Mouse (Mus musculus): Measurements from ENCODE around the gene Hfe. TPM values are rescaled to one million over a fixed set of nuclear protein-coding genes. Genes with fewer than 3 reads are reported as not detected.
"Not testable (repeated sequence)": the region's sequence is repeated elsewhere in the genome, so short reads cannot be mapped to it uniquely, and the experiment has no call there.

The Hfe gene
- 1 to 10 TPM; 2.4 to 3.7 TPM for total RNA-seq (2021)

DNA sequence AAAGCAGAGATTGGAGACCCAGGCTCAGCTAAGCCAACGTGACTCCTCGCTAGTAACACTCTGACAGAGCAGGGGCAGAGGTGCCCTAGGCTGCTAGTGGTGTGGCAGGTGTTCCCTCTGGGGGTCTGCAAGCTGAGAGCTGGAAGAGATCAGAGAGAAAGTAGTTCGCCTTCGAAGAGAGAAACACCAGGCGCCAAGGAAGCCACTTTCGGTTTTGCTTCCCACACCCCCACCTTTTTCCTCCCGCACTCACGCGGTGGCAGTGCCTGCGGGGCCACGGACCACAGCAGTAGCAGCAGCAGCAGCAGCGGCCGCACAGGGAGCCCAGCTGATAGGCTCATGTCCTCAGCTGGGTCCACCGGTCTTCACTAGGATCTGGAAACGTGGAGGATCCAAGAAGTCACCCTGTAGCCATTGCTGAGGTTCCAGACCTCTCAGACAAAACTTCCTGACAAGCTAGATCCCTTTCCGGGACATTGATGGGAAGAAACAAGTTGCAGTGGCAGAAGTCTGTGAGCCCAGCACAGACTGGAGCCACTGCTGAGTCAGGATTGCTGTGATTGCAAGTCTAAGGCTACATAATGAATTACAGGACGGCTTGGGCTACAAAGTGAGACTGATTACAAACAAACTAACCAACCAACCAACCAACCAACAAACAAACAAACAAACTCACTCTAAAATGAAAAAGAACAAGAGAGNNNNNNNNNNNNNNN is at the start of gene Hfe:
Gene Hfe (minus strand): TSS at position 481 of the 716 bp plus-strand sequence.
- peak; percentile 23 to 32 for DNase-seq (ENCODE audit: low spot score in 2 of 2)

DNA sequence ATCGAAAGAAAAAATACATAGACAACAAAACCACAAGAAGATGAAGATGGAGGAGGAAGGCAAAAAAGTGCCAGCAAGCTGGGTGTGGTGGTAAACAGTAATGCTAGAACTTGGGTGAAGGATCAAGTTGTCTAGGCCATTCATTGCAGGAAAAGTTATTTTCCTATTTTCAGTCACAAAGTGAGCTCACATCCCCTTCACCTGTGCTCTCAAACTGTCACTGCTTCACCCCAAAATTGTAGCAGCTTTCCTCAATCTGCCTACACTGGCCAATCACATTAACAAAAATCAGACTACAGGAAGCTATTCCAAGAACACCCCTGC is 49.2 kb upstream of the Hfe start:
- intact Hi-C loops (cut with DNase I): loop anchor here (5.0 kb wide), 1 partner anchor 1723 kb away; the partner anchor contains the start of genes Hist1h2ah and Hist1h2bk
- no peak for DNase-seq (ENCODE audit: low spot score in 2 of 2)

More for the DNA sequence above, at the start of gene Hfe:
- intact Hi-C loops (cut with DNase I): no loop called here

- intact Hi-C loops (cut with DNase I): loop anchor here (5.0 kb wide), 1 partner anchor 1722 kb away; the partner anchor contains the start of genes Hist1h2ah and Hist1h2bk
- DNase-seq (ENCODE audit: low spot score in 2 of 2): no peak
Measured at GRCm38 (mm10) chr13:23759251-23759771, 48.7 kb upstream of the Hfe start.

- intact Hi-C loops (cut with DNase I): loop anchor here (5.0 kb wide), 1 partner anchor 1721 kb away; the partner anchor contains the start of genes Hist1h2ah and Hist1h2bk
- no peak for DNase-seq (ENCODE audit: low spot score in 2 of 2)
Measured at GRCm38 (mm10) chr13:23757921-23758320, 47.3 kb upstream of the Hfe start.

- intact Hi-C loops (cut with DNase I): loop anchor here (5.0 kb wide), 1 partner anchor 1720 kb away; the partner anchor contains the start of genes Hist1h2ah and Hist1h2bk
- DNase-seq (ENCODE audit: low spot score in 2 of 2): no peak
Measured at GRCm38 (mm10) chr13:23757211-23757773, 46.6 kb upstream of the Hfe start.

DNA sequence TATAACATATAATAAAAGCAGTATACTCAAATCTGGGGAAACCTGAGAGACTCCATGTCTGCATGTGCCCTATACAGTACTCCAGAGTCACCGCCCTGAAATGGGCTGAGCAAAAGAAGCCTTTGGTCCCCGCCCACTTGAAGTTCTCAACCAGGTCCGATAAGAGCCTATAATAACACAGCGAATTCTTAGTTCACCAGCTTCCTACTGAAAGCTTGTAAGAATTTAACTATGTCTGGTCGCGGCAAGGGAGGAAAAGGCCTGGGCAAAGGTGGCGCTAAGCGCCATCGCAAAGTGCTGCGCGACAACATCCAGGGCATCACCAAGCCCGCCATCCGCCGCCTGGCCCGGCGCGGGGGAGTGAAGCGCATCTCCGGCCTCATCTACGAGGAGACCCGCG is 46.1 kb upstream of the Hfe start, which contains the start of gene Hist1h4b:
Gene Hist1h4b (plus strand): TSS at position 224 of the 400 bp plus-strand sequence.
- intact Hi-C loops (cut with DNase I): loop anchor here (5.0 kb wide), 1 partner anchor 1719 kb away; the partner anchor contains the start of genes Hist1h2ah and Hist1h2bk
- DNase-seq (ENCODE audit: low spot score in 2 of 2): peak; percentile 84 to 86

- intact Hi-C loops (cut with DNase I): loop anchor here (5.0 kb wide), 1 partner anchor 1718 kb away; the partner anchor contains the start of genes Hist1h2ah and Hist1h2bk
- DNase-seq (ENCODE audit: low spot score in 2 of 2): no peak
Measured at GRCm38 (mm10) chr13:23755000-23755399, 44.3 kb upstream of the Hfe start.

DNA sequence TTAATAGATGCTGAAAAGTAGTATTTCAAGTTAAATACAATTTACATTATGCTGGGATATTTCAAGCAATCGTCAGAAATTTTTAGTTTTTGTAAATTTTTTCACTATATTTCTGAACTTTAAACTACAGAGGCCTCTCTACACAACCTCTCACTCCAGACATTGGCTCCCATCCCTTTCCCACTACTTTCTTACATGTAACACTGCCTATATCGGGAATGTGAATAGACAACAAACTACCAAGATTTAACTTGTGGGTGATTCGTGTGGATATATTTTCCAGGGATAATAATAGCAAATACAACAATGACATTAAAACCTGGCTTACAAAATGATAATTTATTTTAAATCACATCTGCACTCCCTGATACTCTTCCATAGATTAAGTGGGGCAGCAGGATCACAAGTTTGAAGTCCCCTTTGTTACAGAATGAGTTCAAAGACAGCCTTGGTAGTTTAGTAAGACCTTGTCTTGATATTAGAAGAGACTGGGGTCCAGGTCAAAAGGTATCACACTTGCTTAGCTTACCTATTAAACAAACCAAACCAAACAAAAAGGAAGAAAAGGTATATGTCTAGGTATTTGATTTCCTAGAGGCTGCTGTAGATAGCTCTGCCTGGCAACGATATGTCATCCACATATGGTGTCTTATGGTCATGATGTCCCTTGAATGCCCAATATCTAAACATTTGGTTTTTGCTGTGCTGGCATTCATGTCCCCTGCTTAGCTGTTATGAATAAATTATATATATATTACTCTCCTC is 42.8 kb upstream of the Hfe start:
- intact Hi-C loops (cut with DNase I): no loop called here

DNA sequence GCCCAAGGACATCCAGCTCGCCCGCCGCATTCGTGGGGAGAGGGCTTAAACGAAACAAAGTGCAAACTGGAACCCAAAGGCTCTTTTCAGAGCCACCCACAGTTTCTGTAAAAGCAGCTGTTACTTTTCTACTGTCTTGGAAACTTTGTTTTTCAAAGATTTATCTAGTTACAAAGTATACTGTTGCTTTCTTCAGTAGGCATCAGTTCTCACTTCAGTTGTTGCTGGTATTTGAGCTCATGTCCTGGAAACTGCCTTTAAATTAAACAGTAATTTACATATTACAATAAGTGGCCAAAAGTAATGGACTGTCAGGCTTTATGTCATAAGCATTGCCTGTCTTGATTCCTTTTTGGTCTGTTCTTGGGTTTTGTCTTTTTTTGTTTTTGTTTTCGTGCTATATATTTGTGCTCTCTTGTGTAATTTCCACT is 42.1 kb upstream of the Hfe start:
- intact Hi-C loops (cut with DNase I): no loop called here

More for the DNA sequence above, 42.8 kb upstream of the Hfe start:
- DNase-seq (ENCODE audit: low spot score in 2 of 2): no peak

GRCm38 (mm10) chr13:23752067-23752741 is 41.5 kb upstream of the Hfe start, which contains the start of gene Hist1h3b:
TSS of gene Hist1h3b (plus strand) at chr13:23752267.
- intact Hi-C loops (cut with DNase I): not testable (repeated sequence)
- DNase-seq (ENCODE audit: low spot score in 2 of 2): peak; percentile 88 to 92

More for the DNA sequence above, 42.1 kb upstream of the Hfe start:
- no peak for DNase-seq (ENCODE audit: low spot score in 2 of 2)

- no peak for DNase-seq (ENCODE audit: low spot score in 2 of 2)
- intact Hi-C loops (cut with DNase I): no loop called here
Measured at GRCm38 (mm10) chr13:23751478-23751956, 40.9 kb upstream of the Hfe start.

DNA sequence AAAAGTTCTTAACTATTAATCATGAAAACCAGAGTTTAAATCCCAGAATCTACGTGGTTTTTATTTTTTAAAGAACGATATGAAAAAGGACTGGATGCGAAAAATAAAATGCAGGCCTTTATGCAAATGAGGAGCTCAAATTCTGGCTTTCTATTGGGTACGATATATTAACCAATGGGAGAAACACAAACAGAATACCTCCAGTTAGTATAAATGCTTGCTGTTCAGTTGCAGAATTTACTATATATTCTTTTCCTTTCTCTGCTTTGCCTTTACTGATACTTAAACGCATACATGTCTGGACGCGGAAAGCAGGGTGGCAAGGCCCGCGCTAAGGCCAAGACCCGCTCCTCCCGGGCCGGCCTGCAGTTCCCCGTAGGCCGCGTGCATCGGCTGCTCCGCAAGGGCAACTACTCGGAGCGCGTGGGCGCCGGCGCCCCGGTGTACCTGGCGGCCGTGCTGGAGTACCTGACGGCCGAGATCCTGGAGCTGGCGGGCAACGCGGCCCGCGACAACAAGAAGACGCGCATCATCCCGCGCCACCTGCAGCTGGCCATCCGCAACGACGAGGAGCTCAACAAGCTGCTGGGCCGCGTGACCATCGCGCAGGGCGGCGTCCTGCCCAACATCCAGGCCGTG is 40.3 kb upstream of the Hfe start, which contains the start of gene Hist1h2ab:
Gene Hist1h2ab (plus strand): TSS at position 288 of the 639 bp plus-strand sequence.
- peak; percentile 59 to 68 for DNase-seq (ENCODE audit: low spot score in 2 of 2)
- intact Hi-C loops (cut with DNase I): not testable (repeated sequence)

DNA sequence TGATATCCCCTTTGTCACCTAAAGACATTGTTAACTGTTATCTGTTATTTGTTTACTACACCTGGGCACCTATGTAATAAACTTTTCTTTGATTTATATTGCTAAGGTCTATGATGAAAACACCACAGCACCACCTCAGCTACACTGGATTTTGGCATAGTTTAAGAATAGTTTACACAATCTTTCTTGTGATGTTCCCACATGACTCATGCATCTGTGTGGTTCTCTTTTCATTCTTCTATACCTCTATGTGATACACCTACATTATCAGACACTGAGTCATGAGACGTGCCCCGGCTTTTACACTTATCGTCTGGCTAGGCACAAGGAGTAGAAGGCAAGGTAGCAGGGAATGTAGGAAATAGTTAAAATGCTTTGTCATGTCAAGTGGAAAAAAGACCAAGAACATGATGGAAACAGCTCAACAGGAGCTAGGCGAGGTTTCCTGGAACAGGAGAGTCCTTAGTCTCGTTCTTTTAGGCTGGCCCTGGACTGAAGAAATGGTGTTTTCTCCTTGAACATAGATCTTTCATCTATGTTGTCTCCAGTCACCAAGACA is 39.0 kb upstream of the Hfe start:
- DNase-seq (ENCODE audit: low spot score in 2 of 2): no peak
- intact Hi-C loops (cut with DNase I): loop anchor here (5.0 kb wide), 1 partner anchor 1707 kb away; the partner anchor contains the start of genes Hist1h2ag, Hist1h2bj and Hist1h4i

DNA sequence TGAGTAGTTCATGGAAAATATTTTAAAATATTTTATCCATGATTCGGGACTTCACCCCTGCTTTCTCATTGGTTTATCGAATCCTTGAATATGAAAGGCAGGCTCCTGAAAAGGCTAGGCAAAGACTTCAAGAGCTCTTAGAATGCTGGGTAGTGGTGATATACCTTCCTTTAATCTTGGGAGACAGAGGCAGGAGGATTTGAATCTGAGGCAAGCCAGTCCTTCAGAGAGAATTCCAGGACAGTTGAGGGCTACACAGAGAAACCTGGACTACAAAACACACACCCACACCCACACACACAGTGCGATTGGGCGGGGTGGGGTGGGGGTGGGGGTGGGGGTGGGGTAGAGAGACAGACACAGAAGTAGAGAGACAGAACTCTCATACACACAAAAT is 37.2 kb upstream of the Hfe start:
- DNase-seq (ENCODE audit: low spot score in 2 of 2): no peak
- intact Hi-C loops (cut with DNase I): loop anchor here (5.0 kb wide), 1 partner anchor 1706 kb away; the partner anchor contains the start of genes Hist1h2ag, Hist1h2bj and Hist1h4i

- DNase-seq (ENCODE audit: low spot score in 2 of 2): no peak
- intact Hi-C loops (cut with DNase I): loop anchor here (5.0 kb wide), 1 partner anchor 1705 kb away; the partner anchor contains the start of genes Hist1h2ag, Hist1h2bj and Hist1h4i
Measured at GRCm38 (mm10) chr13:23747081-23747891, 36.6 kb upstream of the Hfe start.

GRCm38 (mm10) chr13:23746201-23747080 is 35.8 kb upstream of the Hfe start, which contains the start of gene Hist1h2bb:
TSS of gene Hist1h2bb (plus strand) at chr13:23746734.
- intact Hi-C loops (cut with DNase I): loop anchor here (5.0 kb wide), 1 partner anchor 1704 kb away; the partner anchor contains the start of genes Hist1h2ag, Hist1h2bj and Hist1h4i
- DNase-seq (ENCODE audit: low spot score in 2 of 2): peak; percentile 82 to 83
